Mouse (Mus musculus) heart, embryonic 16.5 days (tissue): ENCODE measurements at regions not wholly inside any gene's neighbourhood (a gene's known extent, or its start where the extent isn't known, plus 50 kb on each side); places are given as distances from the start of the nearest gene placed in this dataset.
"Not testable (repeated sequence)": the region's sequence is repeated elsewhere in the genome, so short reads cannot be mapped to it uniquely, and the experiment has no call there.

Experiments used
- ATAC-seq: fragments of 200-750 bp; cut with Nextera tagmentation; replicated peaks from 2 replicates; pipeline ENCODE4 v1.8.0; 2017; ENCODE audit warnings: moderate number of reproducible peaks; ENCODE audit not compliant: insufficient read depth, low FRiP score; ENCODE audit errors: extremely low read depth
- H3K27ac ChIP-seq: fragments of 300-500 bp; sonication (generic); 2 replicates; pipeline ENCODE4 v1.5.1; 2014; ENCODE audit warnings: mild to moderate bottlenecking, low read length, control low read depth, moderate library complexity
- H3K27me3 ChIP-seq: fragments of 300-500 bp; sonication (generic); 2 replicates; pipeline ENCODE4 v1.6.1; 2014; ENCODE audit warnings: low read length, mixed read lengths; ENCODE audit not compliant: control insufficient read depth, insufficient read depth
- H3K36me3 ChIP-seq: fragments of 300-500 bp; sonication (generic); 2 replicates; pipeline ENCODE4 v1.6.1; 2014; ENCODE audit not compliant: control insufficient read depth, insufficient read depth
- H3K4me1 ChIP-seq: fragments of 300-500 bp; sonication (generic); 2 replicates; pipeline ENCODE4 v1.6.1; 2014; ENCODE audit warnings: low read length, mixed read lengths; ENCODE audit not compliant: control insufficient read depth, insufficient read depth
- H3K4me2 ChIP-seq: fragments of 300-500 bp; sonication (generic); 2 replicates; pipeline ENCODE4 v1.6.1; 2014; ENCODE audit warnings: low read depth, mild to moderate bottlenecking, control low read depth, low read length
- H3K4me3 ChIP-seq: fragments of 300-500 bp; sonication (generic); 2 replicates; pipeline ENCODE4 v1.5.1; 2014; ENCODE audit warnings: mild to moderate bottlenecking, control low read depth, low read length
- H3K9ac ChIP-seq: fragments of 300-500 bp; sonication (generic); 2 replicates; pipeline ENCODE4 v1.6.1; 2014; ENCODE audit warnings: low read length, control low read depth
- H3K9me3 ChIP-seq: fragments of 300-500 bp; sonication (generic); replicated peaks from 2 replicates; pipeline ENCODE4 v1.6.1; 2016; ENCODE audit warnings: low read length; ENCODE audit not compliant: control insufficient read depth
- WGBS: fragments of 180-500 bp; shearing (Covaris S2); extraction: QIAGEN DNeasy Blood & Tissue Kit; methylation state at CpG from one replicate; pipeline ENCODE4 v1.1.7; 2014; 5-methylcytosine and 5-hydroxymethylcytosine counted together

DNA sequence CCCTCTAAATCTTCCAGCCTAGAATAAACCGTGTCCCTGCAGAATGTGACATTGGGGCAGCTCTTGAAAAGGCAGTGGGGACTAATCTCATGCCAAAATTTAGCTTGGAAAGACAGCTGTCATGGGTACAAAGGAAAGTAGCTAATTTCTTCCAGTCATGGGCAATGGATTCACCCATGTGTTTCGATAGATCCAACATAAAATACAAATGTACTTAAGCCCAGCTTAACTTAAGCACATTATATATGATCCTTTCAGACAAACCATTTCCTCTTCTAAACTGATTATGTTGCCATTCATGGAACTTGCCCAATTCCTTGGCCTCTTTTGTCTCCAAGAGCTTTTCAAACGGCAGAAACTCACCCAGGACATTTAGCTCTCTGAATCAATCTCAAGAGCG is 970.5 kb downstream of the Defb40 start:
- ATAC-seq, result no peak
- no peak overlapping the region for H3K4me3 ChIP-seq
- H3K27ac ChIP-seq, result no peak overlapping the region
- H3K9ac ChIP-seq, result no peak overlapping the region
- whole genome bisulfite sequencing, result 79% methylated on average over 4 of the region's 4 CpGs
- no peaks in the 10 kb centered on the region for H3K9me3 ChIP-seq
- no peaks in the 10 kb centered on the region for H3K4me1 ChIP-seq
- no peaks in the 10 kb centered on the region for H3K36me3 ChIP-seq
- H3K27me3 ChIP-seq, result no peaks in the 10 kb centered on the region
- no peak overlapping the region for H3K4me2 ChIP-seq

GRCm38 (mm10) chr8:18005660-18006059 is 972.4 kb downstream of the Defb40 start:
- no peak overlapping the region for H3K4me3 ChIP-seq
- no peaks in the 10 kb centered on the region for H3K36me3 ChIP-seq
- WGBS, result 73% methylated on average over 2 of the region's 2 CpGs
- H3K9ac ChIP-seq, result no peak overlapping the region
- no peaks in the 10 kb centered on the region for H3K27me3 ChIP-seq
- H3K4me2 ChIP-seq, result no peak overlapping the region
- no peaks in the 10 kb centered on the region for H3K4me1 ChIP-seq
- no peak for ATAC-seq
- no peak overlapping the region for H3K27ac ChIP-seq
- H3K9me3 ChIP-seq, result no peaks in the 10 kb centered on the region

DNA sequence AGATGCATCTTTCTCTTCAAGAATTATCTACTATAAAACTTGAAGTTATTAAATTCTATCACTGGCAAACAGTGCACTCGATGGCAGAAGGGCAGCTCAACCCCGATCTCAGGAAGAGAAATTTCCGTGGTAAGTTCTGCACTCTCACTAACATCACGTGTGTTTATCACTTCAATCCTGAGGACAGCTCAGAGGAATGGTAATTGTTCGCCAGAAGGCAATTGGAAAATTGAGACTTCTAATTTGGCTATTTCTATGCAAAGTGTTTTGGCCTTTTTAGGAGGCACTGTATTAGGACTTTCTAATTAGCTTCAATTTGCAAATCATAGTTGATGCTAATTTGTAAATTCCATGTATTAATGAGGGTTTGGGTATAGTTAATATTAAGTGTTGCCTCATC is 977.3 kb downstream of the Defb40 start:
- Histone ChIP-seq H3K27ac (no peak overlapping the region), H3K27me3 (no peaks in the 10 kb centered on the region), H3K9ac (no peak overlapping the region), H3K4me3 (no peak overlapping the region), H3K4me2 (no peak overlapping the region), H3K4me1 (no peaks in the 10 kb centered on the region), H3K9me3 (no peaks in the 10 kb centered on the region), H3K36me3 (no peaks in the 10 kb centered on the region)
- ATAC-seq, result no peak
- WGBS, result 81% methylated on average over 5 of the region's 5 CpGs

GRCm38 (mm10) chr8:17984779-17985178 is 993.3 kb downstream of the Defb40 start:
- no peaks in the 10 kb centered on the region for H3K27me3 ChIP-seq
- H3K4me3 ChIP-seq, result no peak overlapping the region
- H3K4me1 ChIP-seq, result no peaks in the 10 kb centered on the region
- no peak overlapping the region for H3K4me2 ChIP-seq
- no peaks in the 10 kb centered on the region for H3K36me3 ChIP-seq
- ATAC-seq, result no peak
- H3K27ac ChIP-seq, result no peak overlapping the region
- H3K9ac ChIP-seq, result no peak overlapping the region
- 74% methylated on average over 1 of the region's 1 CpGs for WGBS
- H3K9me3 ChIP-seq, result no peaks in the 10 kb centered on the region

GRCm38 (mm10) chr8:17948848-17949247 is 1029.2 kb downstream of the Defb40 start:
- Histone ChIP-seq H3K27me3 (no peaks in the 10 kb centered on the region), H3K27ac (no peak overlapping the region), H3K9ac (no peak overlapping the region), H3K9me3 (no peaks in the 10 kb centered on the region), H3K4me1 (no peaks in the 10 kb centered on the region), H3K36me3 (no peaks in the 10 kb centered on the region), H3K4me2 (no peak overlapping the region), H3K4me3 (no peak overlapping the region)
- 48% methylated on average over 1 of the region's 1 CpGs for WGBS
- ATAC-seq, result no peak

DNA sequence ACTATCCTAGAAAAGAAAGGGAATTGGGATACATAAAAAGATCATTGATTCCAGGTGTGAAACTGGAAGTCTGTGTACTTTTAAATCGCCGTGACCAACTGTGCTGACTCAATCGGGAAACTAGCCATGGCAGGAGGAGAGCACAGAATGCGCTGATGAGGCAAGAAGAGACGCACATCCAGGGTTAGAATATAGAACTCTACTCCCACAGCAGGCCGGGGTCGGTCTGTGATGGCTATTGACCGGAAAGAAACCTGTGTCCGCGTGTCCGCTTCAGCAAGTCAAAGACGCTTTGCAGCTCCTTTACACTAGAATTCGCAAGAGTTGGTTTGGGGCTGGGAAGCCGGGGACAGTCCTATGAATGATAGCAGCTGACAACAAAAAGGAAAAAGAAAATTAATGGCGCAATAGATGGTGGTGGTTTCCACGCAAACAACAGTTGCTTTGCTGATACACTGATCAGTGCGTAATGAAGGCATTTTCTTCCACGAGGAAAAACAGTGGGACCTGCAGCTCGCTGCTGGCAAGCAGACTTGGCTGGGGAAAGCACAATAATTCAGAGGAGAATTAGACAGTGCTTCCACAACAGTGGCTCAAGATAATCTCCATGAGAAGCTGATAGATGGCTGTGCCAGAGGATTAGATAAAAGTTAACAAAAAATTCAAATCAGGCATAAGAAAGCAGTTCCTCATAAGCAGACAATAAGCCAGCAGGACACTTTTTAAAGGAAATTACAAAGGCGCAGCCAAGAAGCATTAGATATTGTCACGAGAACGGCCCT is 1029.8 kb downstream of the Defb40 start:
- no peaks in the 10 kb centered on the region for H3K9me3 ChIP-seq
- H3K36me3 ChIP-seq, result no peaks in the 10 kb centered on the region
- no peak for ATAC-seq
- H3K27ac ChIP-seq, result no peak overlapping the region
- H3K4me1 ChIP-seq, result no peaks in the 10 kb centered on the region
- no peak overlapping the region for H3K4me2 ChIP-seq
- H3K27me3 ChIP-seq, result no peaks in the 10 kb centered on the region
- WGBS, result 80% methylated on average over 22 of the region's 22 CpGs
- H3K4me3 ChIP-seq, result no peak overlapping the region
- no peak overlapping the region for H3K9ac ChIP-seq

GRCm38 (mm10) chr8:17934696-17935095 is 1043.4 kb downstream of the Defb40 start:
- Histone ChIP-seq H3K27me3 (no peaks in the 10 kb centered on the region), H3K27ac (no peak overlapping the region), H3K9me3 (no peaks in the 10 kb centered on the region), H3K4me1 (no peaks in the 10 kb centered on the region), H3K4me3 (no peak overlapping the region), H3K4me2 (no peak overlapping the region), H3K36me3 (no peaks in the 10 kb centered on the region), H3K9ac (no peak overlapping the region)
- ATAC-seq, result no peak

DNA sequence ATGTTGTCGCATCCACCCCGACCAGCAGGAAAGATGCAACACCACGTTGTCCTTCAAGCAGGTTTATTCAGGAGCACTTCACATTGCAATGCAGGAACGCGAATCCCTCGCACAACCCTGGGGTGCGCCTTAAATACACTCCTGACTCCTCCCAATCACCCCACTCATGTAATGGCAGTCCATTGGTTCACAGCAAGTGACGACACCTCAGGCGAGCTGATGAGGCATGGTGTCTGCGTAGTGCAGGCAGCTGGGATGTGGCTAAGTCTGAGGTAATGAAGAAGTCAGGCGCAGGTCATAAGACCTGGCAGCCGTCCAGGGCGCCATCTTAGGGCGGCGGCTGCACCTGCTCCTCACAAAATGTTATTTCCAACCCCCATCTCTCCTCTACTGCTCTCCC is 1068.7 kb downstream of the Defb40 start:
- Histone ChIP-seq H3K27ac (no peak overlapping the region), H3K27me3 (no peaks in the 10 kb centered on the region), H3K9ac (no peak overlapping the region), H3K36me3 (no peaks in the 10 kb centered on the region), H3K9me3 (no peaks in the 10 kb centered on the region), H3K4me2 (no peak overlapping the region), H3K4me3 (no peak overlapping the region), H3K4me1 (no peaks in the 10 kb centered on the region)
- ATAC-seq, result no peak
- WGBS, result 84% methylated on average over 15 of the region's 15 CpGs

DNA sequence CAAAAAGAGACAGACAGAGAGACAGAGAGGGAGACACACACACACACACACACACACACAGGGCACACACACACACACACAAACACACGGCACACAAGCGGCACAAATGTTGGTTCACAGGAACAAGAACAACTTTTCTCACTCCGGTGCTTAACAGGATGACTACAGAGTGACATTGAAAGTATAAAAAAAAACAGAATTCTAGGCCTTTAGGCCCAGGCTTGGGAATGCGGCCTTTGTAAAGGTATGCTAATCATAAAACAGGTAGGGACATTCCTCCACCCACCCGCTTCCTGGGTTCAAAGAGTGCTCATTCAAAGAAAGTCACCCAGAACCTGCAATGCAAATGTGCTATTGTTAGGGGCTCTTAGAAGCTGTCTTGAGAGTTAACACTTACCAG is 1089.5 kb downstream of the Defb40 start:
- not testable (repeated sequence) for H3K4me1 ChIP-seq, H3K27ac ChIP-seq, H3K4me3 ChIP-seq, H3K36me3 ChIP-seq, H3K9me3 ChIP-seq, ATAC-seq, H3K4me2 ChIP-seq, H3K27me3 ChIP-seq, H3K9ac ChIP-seq
- 67% methylated on average over 5 of the region's 5 CpGs for WGBS
